Mouse (Mus musculus) left cerebral cortex, postnatal 14 days (tissue): ENCODE results near the gene Mcf2l. TPM values are rescaled to one million over a fixed set of nuclear protein-coding genes. Genes with fewer than 3 reads are reported as not detected.

Source experiments
- DNase-seq, 2 experiments: peaks; one replicate each; pipeline ENCODE4 v3.0.0; 2021 to 2022; ENCODE audit warnings: low spot score in 2 of 2, mixed read lengths in 1 of 2
- intact Hi-C: fragments of 180-260 bp; cut with DNase I; formaldehyde crosslinking; loops from one replicate; pipeline ENCODE4 v1.15.1; 2025
- total RNA-seq, 2 experiments: library from RNA; stranded (reverse); gene quantifications; 2 replicates each; pipeline ENCODE4 v1.2.3; 2021

Mcf2l gene
- total RNA-seq, 2 experiments from 2014 or later = 249 to 271 TPM

DNA sequence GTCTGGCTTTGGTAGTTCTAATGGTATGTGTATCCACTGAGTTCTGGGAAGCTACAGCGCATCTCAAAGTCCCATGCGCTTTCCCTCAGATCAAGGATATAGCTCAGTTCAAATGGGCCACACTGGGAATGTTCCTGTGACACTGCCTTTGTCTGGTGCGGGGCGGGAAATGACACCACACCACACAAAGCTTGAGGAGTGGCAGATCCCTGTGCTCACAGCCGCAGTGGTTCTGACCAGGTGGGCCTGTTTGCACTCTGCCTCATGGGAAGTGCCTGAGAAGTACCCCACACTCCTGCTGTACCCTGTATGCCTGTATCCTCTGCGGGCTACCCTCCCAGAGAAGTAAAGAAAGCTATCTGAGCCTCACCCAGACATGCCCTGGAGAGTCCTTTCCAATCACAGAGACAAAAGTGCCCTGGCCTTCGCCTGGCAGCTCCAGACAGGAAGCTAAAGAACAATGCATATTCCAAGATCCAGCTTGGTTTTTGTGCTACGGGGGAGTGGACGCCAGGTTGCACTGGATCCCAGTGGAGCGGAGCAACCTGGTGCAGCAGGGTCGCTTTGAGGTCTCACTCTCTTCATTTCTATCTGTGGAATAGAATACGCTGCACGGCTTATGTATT is 30.3 kb downstream of the Mcf2l start:
- intact Hi-C loops = no loop called here
- no peak for DNase-seq

- DNase-seq = no peak
- intact Hi-C loops = no loop called here
These were observed 31.5 kb downstream of the Mcf2l start for GRCm38 (mm10) chr8:12905122-12905521.

GRCm38 (mm10) chr8:12905599-12906321 is 32.2 kb downstream of the Mcf2l start:
- DNase-seq = no peak
- intact Hi-C loops = no loop called here

DNA sequence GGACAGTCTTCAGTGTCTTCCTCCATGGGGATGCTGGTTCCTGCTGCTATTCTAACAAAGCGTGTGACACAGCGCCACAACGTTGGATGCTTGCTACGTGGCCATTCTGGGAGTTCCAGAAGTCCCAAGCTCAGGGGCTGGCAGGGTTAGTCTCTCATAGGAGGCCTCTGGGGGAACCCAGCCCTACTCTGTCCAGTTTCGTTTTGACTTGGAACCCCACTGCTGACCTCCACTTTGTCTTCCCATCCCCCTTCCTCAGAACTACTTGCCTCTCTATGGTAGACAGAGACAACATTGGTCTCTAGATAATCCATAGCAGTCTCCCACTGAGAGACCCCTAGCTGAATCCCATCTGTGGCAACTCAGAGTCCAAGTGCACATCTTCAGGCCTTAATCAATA is 33.0 kb downstream of the Mcf2l start:
- intact Hi-C loops = no loop called here

GRCm38 (mm10) chr8:12907730-12908129 is 34.1 kb downstream of the Mcf2l start:
- intact Hi-C loops = no loop called here
- DNase-seq = no peak

More for the DNA sequence above, 33.0 kb downstream of the Mcf2l start:
- DNase-seq = no peak

DNA sequence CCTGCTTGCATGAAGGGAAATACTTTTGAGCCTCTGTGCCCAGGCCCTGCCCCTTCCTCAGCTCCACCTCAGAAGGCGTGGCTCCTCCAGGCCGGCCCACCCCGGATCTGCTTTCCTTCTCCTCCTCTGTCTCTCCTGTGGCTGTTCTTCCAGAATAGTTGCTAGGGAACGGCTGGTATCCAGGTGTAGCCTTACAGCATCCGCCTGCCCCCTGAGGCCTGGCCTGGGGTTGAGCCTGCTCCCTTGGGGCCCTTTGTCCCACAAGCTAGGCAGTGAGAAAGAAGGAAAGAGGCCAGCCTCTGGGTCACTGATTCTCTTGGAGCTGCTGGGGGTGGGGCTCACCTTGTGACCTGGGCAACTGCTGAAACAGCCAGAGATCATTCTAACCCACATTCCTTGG is 38.4 kb downstream of the Mcf2l start:
- intact Hi-C loops = no loop called here

DNA sequence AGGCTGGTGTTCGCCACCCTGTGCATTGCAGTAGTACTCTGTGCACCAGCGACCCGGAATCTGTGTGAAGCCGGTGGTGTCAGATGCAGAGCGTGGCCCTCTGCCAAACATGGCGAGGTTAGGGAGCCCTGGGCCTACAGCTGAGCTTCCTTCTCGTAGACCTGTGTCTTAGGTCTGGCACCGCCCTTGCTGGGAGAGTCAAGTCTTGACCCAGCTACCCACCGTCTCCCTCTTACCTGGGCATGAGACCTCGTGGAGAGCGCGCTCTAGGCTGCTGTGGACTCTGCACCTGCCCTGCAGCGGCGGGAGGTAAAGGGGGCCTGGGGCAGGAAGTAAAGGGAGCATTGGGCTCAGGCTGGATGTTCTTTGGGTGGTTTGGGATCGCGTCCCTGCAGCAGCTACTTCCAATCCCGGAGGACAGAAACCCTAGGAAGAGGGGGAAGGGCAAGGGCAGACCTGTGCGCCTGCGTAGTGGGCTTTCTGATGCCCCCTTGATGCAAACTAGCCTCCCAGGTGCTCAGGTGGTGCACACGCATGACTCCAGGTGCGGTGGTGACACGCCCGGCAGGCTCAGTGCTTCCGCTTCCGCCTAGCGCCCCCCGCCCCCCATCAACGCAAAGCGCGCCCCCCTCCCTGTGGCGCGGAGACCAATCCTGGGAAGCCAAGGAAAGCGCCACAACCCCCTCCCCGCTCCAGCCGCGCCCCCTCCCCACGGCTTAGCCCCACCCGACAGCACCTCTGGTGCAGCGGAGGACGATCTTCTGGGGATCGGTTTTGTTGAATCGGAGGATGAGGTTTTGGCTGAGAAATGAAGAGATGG is 41.8 kb downstream of the Mcf2l start:
- intact Hi-C loops = loop anchor here (5.0 kb wide), 1 partner anchor 67 kb away; no protein-coding TSS in a partner anchor
- peak; percentile 69 to 77 for DNase-seq

More for the DNA sequence above, 38.4 kb downstream of the Mcf2l start:
- DNase-seq = no peak

GRCm38 (mm10) chr8:12916156-12916900 is 42.7 kb downstream of the Mcf2l start:
- intact Hi-C loops = loop anchor here (5.0 kb wide), 1 partner anchor 66 kb away; no protein-coding TSS in a partner anchor
- DNase-seq = no peak

- DNase-seq = peak in 1 of 2 experiments; percentile 45
- intact Hi-C loops = loop anchor here (5.0 kb wide), 1 partner anchor 65 kb away; no protein-coding TSS in a partner anchor
These were observed 43.4 kb downstream of the Mcf2l start for GRCm38 (mm10) chr8:12917029-12917428.

GRCm38 (mm10) chr8:12917831-12918230 is 44.2 kb downstream of the Mcf2l start:
- intact Hi-C loops = loop anchor here (5.0 kb wide), 1 partner anchor 64 kb away; no protein-coding TSS in a partner anchor
- no peak for DNase-seq

GRCm38 (mm10) chr8:12920599-12920998 is 47.0 kb downstream of the Mcf2l start:
- DNase-seq = no peak
- intact Hi-C loops = no loop called here

- intact Hi-C loops = no loop called here
- no peak for DNase-seq
These were observed 51.4 kb downstream of the Mcf2l start for GRCm38 (mm10) chr8:12925051-12925450.

DNA sequence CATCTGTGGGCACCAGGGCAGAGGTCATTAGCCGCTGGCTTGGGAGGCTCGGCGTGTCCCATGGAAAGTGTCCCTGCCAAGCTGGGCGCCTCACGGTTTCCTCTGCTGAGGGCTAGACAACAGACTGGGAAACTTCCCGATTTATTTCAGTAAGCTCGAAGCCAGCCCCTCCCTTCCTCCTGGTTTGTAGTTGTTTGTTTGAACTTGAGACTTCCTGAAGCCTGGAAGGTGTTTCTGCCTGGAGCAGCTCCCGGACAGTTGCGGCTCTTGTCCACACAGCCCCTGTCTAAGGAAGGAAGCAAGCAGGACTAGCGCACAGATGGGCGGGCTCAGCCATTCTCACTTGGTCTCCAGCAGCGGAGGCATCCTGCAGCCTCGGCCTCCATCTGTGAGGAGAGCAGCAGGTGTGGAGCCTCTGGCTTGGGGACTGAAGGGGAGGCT is 52.4 kb downstream of the Mcf2l start:
- intact Hi-C loops = no loop called here
- DNase-seq = no peak

DNA sequence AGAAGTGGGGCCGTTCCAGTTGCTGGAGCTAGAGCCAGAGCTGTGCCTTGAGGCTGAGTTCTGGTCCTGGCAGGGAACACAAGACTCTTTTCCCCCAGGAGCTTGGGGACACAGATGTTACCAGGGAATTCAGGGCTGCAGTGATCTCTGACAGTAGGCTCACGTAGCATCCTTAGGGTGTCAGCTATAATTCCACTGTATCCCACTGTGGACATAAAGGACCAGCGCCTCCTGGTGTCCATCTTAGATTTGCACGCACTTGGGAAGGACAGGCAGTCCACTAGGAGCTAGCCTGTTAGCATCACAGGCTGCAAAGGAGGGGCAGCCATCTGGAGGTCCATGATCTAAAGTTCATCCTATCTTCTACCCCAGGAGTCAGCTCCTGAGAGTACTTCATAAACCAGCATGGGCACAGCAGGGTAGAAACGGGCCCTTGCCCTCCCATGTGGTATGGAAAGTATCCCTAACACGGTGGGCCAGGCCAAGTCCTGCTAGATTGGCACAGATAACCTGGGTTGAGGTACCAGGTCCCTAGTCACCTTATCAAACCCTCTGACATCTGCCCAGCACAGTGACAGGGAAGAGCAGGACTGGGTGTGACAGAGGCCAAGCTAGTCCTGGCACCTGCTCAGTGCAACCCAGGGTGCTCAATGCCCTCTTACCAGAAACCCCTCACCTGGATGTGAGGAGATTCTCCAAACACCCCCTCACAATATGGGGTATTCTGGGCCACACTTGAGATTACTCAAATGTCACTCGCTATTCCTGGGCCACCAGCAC is 53.8 kb downstream of the Mcf2l start:
- intact Hi-C loops = no loop called here
- peak; percentile 72 to 73 for DNase-seq

- DNase-seq = no peak
- intact Hi-C loops = no loop called here
These were observed 54.4 kb downstream of the Mcf2l start for GRCm38 (mm10) chr8:12928033-12928432.

- intact Hi-C loops = no loop called here
These were observed 55.3 kb downstream of the Mcf2l start for GRCm38 (mm10) chr8:12928931-12929330.

DNA sequence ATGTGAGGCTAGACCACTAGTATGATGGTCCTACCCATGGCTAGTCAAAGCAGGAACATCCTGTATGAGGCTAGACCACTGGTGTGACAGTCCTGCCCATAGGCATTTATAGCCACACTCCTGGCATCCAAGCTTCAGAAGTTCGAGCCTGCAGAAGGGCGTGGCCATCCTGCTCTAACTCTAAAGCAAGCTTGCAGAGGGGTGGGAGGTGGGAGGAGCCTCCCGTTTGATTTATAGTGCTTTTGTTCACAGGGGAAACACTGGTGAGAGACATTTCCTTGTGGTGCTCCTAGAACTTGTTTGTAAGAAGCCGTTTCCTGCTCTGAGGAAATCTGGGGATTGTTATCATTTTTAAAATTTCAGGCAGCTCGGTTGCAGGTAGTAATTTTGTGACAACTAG is 56.7 kb downstream of the Mcf2l start:
- DNase-seq = no peak
- intact Hi-C loops = no loop called here

More at GRCm38 (mm10) chr8:12928931-12929330, 55.3 kb downstream of the Mcf2l start:
- no peak for DNase-seq

GRCm38 (mm10) chr8:12931426-12931825 is 57.8 kb downstream of the Mcf2l start:
- intact Hi-C loops = no loop called here
- no peak for DNase-seq
